Mouse (Mus musculus): ENCODE data around the gene Rgl1. TPM values are rescaled to one million over a fixed set of nuclear protein-coding genes. Genes with fewer than 3 reads are reported as not detected.

Rgl1 gene
- polyA plus RNA-seq, 1 experiment from 2014 or later = 47.1 TPM

- Histone ChIP-seq H3K4me3 (no peak overlapping the region), H3K4me1 (peaks cover 7% of the 10 kb centered on the region; the same call in 1 of the 2 replicates), H3K27ac (no peak overlapping the region), H3K9ac (no peak overlapping the region), H3K9me3 (no peaks in the 10 kb centered on the region), H3K4me2 (no peak overlapping the region), H3K36me3 (no peaks in the 10 kb centered on the region), H3K27me3 (no peaks in the 10 kb centered on the region)
- no peak for ATAC-seq (ENCODE audit: borderline replicate concordance, extremely low read depth, low FRiP score, low TSS enrichment)
- WGBS = 87% methylated on average over 11 of the region's 11 CpGs
These were observed 26.8 kb downstream of the Rgl1 start for GRCm38 (mm10) chr1:152739374-152739773.

GRCm38 (mm10) chr1:152738793-152739192 is 27.4 kb downstream of the Rgl1 start:
- Histone ChIP-seq H3K27me3 (no peaks in the 10 kb centered on the region), H3K9me3 (no peaks in the 10 kb centered on the region), H3K9ac (no peak overlapping the region), H3K36me3 (no peaks in the 10 kb centered on the region), H3K4me3 (no peak overlapping the region), H3K4me2 (no peak overlapping the region), H3K4me1 (peaks cover 7% of the 10 kb centered on the region; the same call in 1 of the 2 replicates), H3K27ac (no peak overlapping the region)
- WGBS = 66% methylated on average over 9 of the region's 9 CpGs
- ATAC-seq (ENCODE audit: borderline replicate concordance, extremely low read depth, low FRiP score, low TSS enrichment) = no peak

DNA sequence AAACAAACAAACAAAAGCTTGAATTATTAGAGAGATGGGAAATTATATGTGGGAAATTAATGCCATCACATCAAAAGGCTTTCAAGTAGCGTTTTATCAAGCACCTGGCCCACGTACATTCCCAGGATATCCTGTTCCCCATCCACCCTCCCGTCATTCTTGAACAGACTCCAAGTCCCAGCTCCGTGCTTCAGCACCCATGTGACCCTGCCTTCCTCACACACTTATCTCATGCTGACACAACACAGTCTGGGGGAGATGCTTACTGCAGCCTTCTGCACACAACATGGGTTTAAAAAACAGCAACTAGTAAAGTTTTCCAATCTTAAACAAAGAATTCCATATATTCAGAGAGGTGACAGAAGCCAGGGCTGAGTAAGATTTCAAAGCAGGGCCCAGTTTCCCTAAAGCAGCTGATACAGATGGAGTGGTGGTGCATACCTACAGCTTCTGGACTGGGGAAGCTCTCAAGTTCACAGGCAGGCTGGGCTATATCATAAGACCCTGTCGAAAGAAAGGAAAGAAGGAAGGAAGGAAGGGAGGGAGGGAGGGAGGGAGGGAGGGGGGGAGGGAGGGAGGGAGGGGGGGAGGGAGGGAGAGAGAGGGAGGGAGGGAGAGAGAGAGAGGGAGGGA is 38.4 kb downstream of the Rgl1 start:
- Histone ChIP-seq H3K4me1 (peaks cover 5% of the 10 kb centered on the region; the same call in 1 of the 2 replicates), H3K4me3 (no peak overlapping the region), H3K9me3 (no peaks in the 10 kb centered on the region), H3K9ac (no peak overlapping the region), H3K27me3 (no peaks in the 10 kb centered on the region), H3K4me2 (no peak overlapping the region), H3K27ac (no peak overlapping the region), H3K36me3 (no peaks in the 10 kb centered on the region)
- ATAC-seq (ENCODE audit: borderline replicate concordance, extremely low read depth, low FRiP score, low TSS enrichment) = no peak
- 21% methylated on average over 4 of the region's 5 CpGs for WGBS

- no peak overlapping the region for H3K4me3 ChIP-seq
- peaks cover 5% of the 10 kb centered on the region; the same call in 1 of the 2 replicates for H3K4me1 ChIP-seq
- 47% methylated on average over 3 of the region's 3 CpGs for WGBS
- no peaks in the 10 kb centered on the region for H3K9me3 ChIP-seq
- H3K9ac ChIP-seq = no peak overlapping the region
- H3K27ac ChIP-seq = no peak overlapping the region
- ATAC-seq (ENCODE audit: borderline replicate concordance, extremely low read depth, low FRiP score, low TSS enrichment) = no peak
- H3K36me3 ChIP-seq = no peaks in the 10 kb centered on the region
- no peak overlapping the region for H3K4me2 ChIP-seq
- H3K27me3 ChIP-seq = no peaks in the 10 kb centered on the region
These were observed 40.1 kb downstream of the Rgl1 start for GRCm38 (mm10) chr1:152726095-152726494.

GRCm38 (mm10) chr1:152724286-152724685 is 41.9 kb downstream of the Rgl1 start:
- no peak overlapping the region for H3K27ac ChIP-seq
- no peak for ATAC-seq (ENCODE audit: borderline replicate concordance, extremely low read depth, low FRiP score, low TSS enrichment)
- H3K4me2 ChIP-seq = no peak overlapping the region
- H3K4me3 ChIP-seq = no peak overlapping the region
- H3K9me3 ChIP-seq = no peaks in the 10 kb centered on the region
- H3K27me3 ChIP-seq = no peaks in the 10 kb centered on the region
- no peak overlapping the region for H3K9ac ChIP-seq
- H3K4me1 ChIP-seq = peaks cover 5% of the 10 kb centered on the region; the same call in 1 of the 2 replicates
- no peaks in the 10 kb centered on the region for H3K36me3 ChIP-seq

- H3K4me1 ChIP-seq = peaks cover 14% of the 10 kb centered on the region
- H3K27me3 ChIP-seq = no peaks in the 10 kb centered on the region
- ATAC-seq (ENCODE audit: borderline replicate concordance, extremely low read depth, low FRiP score, low TSS enrichment) = no peak
- no peak overlapping the region for H3K27ac ChIP-seq
- H3K9me3 ChIP-seq = no peaks in the 10 kb centered on the region
- no peak overlapping the region for H3K9ac ChIP-seq
- H3K4me2 ChIP-seq = no peak overlapping the region
- no peaks in the 10 kb centered on the region for H3K36me3 ChIP-seq
- 86% methylated on average over 11 of the region's 11 CpGs for WGBS
- no peak overlapping the region for H3K4me3 ChIP-seq
These were observed 44.5 kb downstream of the Rgl1 start for GRCm38 (mm10) chr1:152721535-152722198.

DNA sequence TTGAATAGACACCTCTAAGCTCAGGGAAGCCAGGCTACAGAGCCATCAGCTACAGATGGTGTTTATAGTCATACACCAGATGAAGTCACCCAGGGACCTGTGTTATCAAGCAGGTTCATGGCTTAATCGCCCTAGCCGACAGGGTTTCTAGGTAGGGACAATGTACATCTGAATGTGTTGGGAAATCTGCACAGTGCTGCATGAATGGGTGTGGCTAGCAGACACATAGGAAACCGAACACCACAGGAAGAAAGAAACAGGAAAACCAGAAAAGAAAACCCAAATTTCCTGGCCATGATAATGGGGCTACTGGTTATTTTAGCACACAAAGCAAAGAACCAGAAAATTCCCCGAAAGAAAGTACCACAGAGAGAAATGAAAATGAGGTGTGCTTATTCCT is 45.2 kb downstream of the Rgl1 start:
- no peak for ATAC-seq (ENCODE audit: borderline replicate concordance, extremely low read depth, low FRiP score, low TSS enrichment)
- Histone ChIP-seq H3K4me3 (no peak overlapping the region), H3K27ac (no peak overlapping the region), H3K36me3 (no peaks in the 10 kb centered on the region), H3K9me3 (no peaks in the 10 kb centered on the region), H3K9ac (no peak overlapping the region), H3K4me2 (no peak overlapping the region), H3K27me3 (no peaks in the 10 kb centered on the region), H3K4me1 (peaks cover 14% of the 10 kb centered on the region)
- 66% methylated on average over 4 of the region's 4 CpGs for WGBS

- peaks cover 14% of the 10 kb centered on the region for H3K4me1 ChIP-seq
- WGBS = 37% methylated on average over 6 of the region's 6 CpGs
- H3K9ac ChIP-seq = no peak overlapping the region
- H3K27ac ChIP-seq = peak overlapping the region; percentile 53
- H3K9me3 ChIP-seq = no peaks in the 10 kb centered on the region
- no peaks in the 10 kb centered on the region for H3K36me3 ChIP-seq
- H3K27me3 ChIP-seq = no peaks in the 10 kb centered on the region
- no peak for ATAC-seq (ENCODE audit: borderline replicate concordance, extremely low read depth, low FRiP score, low TSS enrichment)
- no peak overlapping the region for H3K4me2 ChIP-seq
- H3K4me3 ChIP-seq = no peak overlapping the region
These were observed 48.0 kb downstream of the Rgl1 start for GRCm38 (mm10) chr1:152718200-152718599.

GRCm38 (mm10) chr1:152717329-152717728 is 48.8 kb downstream of the Rgl1 start:
- peak overlapping the region; percentile 53 for H3K27ac ChIP-seq
- 58% methylated on average over 1 of the region's 1 CpGs for WGBS
- H3K9me3 ChIP-seq = no peaks in the 10 kb centered on the region
- H3K27me3 ChIP-seq = no peaks in the 10 kb centered on the region
- ATAC-seq (ENCODE audit: borderline replicate concordance, extremely low read depth, low FRiP score, low TSS enrichment) = no peak
- H3K4me2 ChIP-seq = no peak overlapping the region
- peaks cover 14% of the 10 kb centered on the region for H3K4me1 ChIP-seq
- H3K4me3 ChIP-seq = no peak overlapping the region
- H3K9ac ChIP-seq = no peak overlapping the region
- H3K36me3 ChIP-seq = no peaks in the 10 kb centered on the region

- H3K9me3 ChIP-seq = no peaks in the 10 kb centered on the region
- no peak overlapping the region for H3K4me2 ChIP-seq
- no peak overlapping the region for H3K27ac ChIP-seq
- 90% methylated on average over 3 of the region's 3 CpGs for WGBS
- no peak overlapping the region for H3K9ac ChIP-seq
- H3K27me3 ChIP-seq = no peaks in the 10 kb centered on the region
- H3K4me3 ChIP-seq = no peak overlapping the region
- no peaks in the 10 kb centered on the region for H3K36me3 ChIP-seq
- H3K4me1 ChIP-seq = peaks cover 14% of the 10 kb centered on the region
- no peak for ATAC-seq (ENCODE audit: borderline replicate concordance, extremely low read depth, low FRiP score, low TSS enrichment)
These were observed 51.7 kb downstream of the Rgl1 start for GRCm38 (mm10) chr1:152714405-152714804.

- Histone ChIP-seq H3K27ac (no peak overlapping the region), H3K4me3 (no peak overlapping the region), H3K9me3 (no peaks in the 10 kb centered on the region), H3K4me1 (peaks cover 14% of the 10 kb centered on the region), H3K27me3 (no peaks in the 10 kb centered on the region), H3K36me3 (no peaks in the 10 kb centered on the region), H3K4me2 (no peak overlapping the region), H3K9ac (no peak overlapping the region)
- WGBS = 79% methylated on average over 4 of the region's 4 CpGs
- no peak for ATAC-seq (ENCODE audit: borderline replicate concordance, extremely low read depth, low FRiP score, low TSS enrichment)
These were observed 52.2 kb downstream of the Rgl1 start for GRCm38 (mm10) chr1:152713924-152714323.

DNA sequence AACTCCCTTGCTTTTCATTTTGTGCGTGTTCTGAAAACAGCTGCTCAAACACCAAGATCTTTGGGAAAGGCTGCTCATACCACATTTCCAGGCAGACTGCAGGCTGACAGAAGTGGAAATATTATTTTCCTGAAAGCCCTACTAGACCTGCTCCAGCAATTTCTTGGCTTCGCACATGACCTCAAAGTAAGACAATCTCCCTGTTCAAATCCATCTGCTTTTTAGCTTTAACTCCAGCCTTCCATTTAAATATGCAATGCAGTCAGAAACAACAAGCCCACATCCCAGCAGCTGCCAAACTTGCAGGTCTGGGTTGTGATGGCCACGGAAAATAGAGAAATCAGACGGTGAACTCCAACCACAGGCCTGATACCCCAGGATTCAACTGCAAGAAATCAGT is 55.1 kb downstream of the Rgl1 start:
- no peak for ATAC-seq (ENCODE audit: borderline replicate concordance, extremely low read depth, low FRiP score, low TSS enrichment)
- Histone ChIP-seq H3K27me3 (no peaks in the 10 kb centered on the region), H3K4me3 (no peak overlapping the region), H3K9me3 (no peaks in the 10 kb centered on the region), H3K9ac (no peak overlapping the region), H3K4me2 (no peak overlapping the region), H3K36me3 (no peaks in the 10 kb centered on the region), H3K27ac (no peak overlapping the region), H3K4me1 (peaks cover 5% of the 10 kb centered on the region; the same call in 1 of the 2 replicates)
- WGBS = 84% methylated on average over 4 of the region's 4 CpGs

Data from lung, embryonic 15.5 days (tissue).